Mouse (Mus musculus) stomach, postnatal 0 days (tissue): ENCODE measurements around the gene Hist1h2ak. TPM values are rescaled to one million over a fixed set of nuclear protein-coding genes. Genes with fewer than 3 reads are reported as not detected.
A peak's percentile ranks its signal among the peaks of the same experiment; 100 is the strongest.
"Not testable (repeated sequence)": the region's sequence is repeated elsewhere in the genome, so short reads cannot be mapped to it uniquely, and the experiment has no call there.

ENCODE experiments used
- ATAC-seq: fragments of 200-750 bp; cut with Nextera tagmentation; 2 replicates; pipeline ENCODE4 v1.8.0; 2017; ENCODE audit not compliant: low FRiP score, low TSS enrichment
- DNase-seq: peaks from one replicate; pipeline ENCODE4 v3.0.0-alpha.2; 2016; ENCODE audit warnings: low spot score
- H3K27ac ChIP-seq: fragments of 300-500 bp; sonication (generic); replicated peaks from 2 replicates; pipeline ENCODE4 v1.5.1; 2014; ENCODE audit warnings: mild to moderate bottlenecking, control low read depth
- H3K27me3 ChIP-seq: fragments of 300-500 bp; sonication (generic); 2 replicates; pipeline ENCODE4 v1.6.1; 2014; ENCODE audit warnings: low read length; ENCODE audit not compliant: control insufficient read depth, insufficient read depth
- H3K36me3 ChIP-seq: fragments of 300-500 bp; sonication (generic); 2 replicates; pipeline ENCODE4 v1.6.1; 2014; ENCODE audit warnings: low read length, mixed read lengths; ENCODE audit not compliant: control insufficient read depth, insufficient read depth
- H3K4me1 ChIP-seq: fragments of 300-500 bp; sonication (generic); replicated peaks from 2 replicates; pipeline ENCODE4 v1.6.1; 2014; ENCODE audit warnings: antibody characterized with exemption; ENCODE audit not compliant: control insufficient read depth, insufficient read depth
- H3K4me2 ChIP-seq: fragments of 300-500 bp; sonication (generic); replicated peaks from 2 replicates; pipeline ENCODE4 v1.6.1; 2014; ENCODE audit warnings: low read depth, mild to moderate bottlenecking, control low read depth, moderate library complexity
- H3K4me3 ChIP-seq: fragments of 300-500 bp; sonication (generic); 2 replicates; pipeline ENCODE4 v1.5.1; 2014; ENCODE audit warnings: low read depth, low read length, control low read depth
- H3K9ac ChIP-seq: fragments of 300-500 bp; sonication (generic); 2 replicates; pipeline ENCODE4 v1.6.1; 2014; ENCODE audit warnings: mild to moderate bottlenecking, low read length, control low read depth, mixed read lengths
- H3K9me3 ChIP-seq: fragments of 300-500 bp; sonication (generic); 2 replicates; pipeline ENCODE4 v1.6.1; 2016; ENCODE audit warnings: low read length; ENCODE audit not compliant: control insufficient read depth
- CTCF ChIP-seq: IDR thresholded peaks from 2 replicates; pipeline ENCODE4 v1.5.1; 2016; ENCODE audit warnings: antibody characterized with exemption, low read depth, mild to moderate bottlenecking, moderate library complexity
- EP300 ChIP-seq: optimal IDR thresholded peaks from 2 replicates; pipeline ENCODE3; 2016; ENCODE audit warnings: antibody characterized with exemption
- WGBS: fragments of 180-500 bp; shearing (Covaris S2); extraction: QIAGEN DNeasy Blood & Tissue Kit; methylation state at CpG from one replicate; pipeline ENCODE4 v1.1.7; 2014; 5-methylcytosine and 5-hydroxymethylcytosine counted together
- polyA plus RNA-seq: library from polyadenylated mRNA; unstranded; fragments of >200 nt; fragmentation: Nextera tagmentation; extraction: Ambion mirVana; gene quantifications from 2 replicates; pipeline ENCODE4 v1.2.1, GENCODE M21; 2015

Gene Hist1h2ak
- polyA plus RNA-seq, 1 experiment from 2014 or later, result 19.3 TPM

DNA sequence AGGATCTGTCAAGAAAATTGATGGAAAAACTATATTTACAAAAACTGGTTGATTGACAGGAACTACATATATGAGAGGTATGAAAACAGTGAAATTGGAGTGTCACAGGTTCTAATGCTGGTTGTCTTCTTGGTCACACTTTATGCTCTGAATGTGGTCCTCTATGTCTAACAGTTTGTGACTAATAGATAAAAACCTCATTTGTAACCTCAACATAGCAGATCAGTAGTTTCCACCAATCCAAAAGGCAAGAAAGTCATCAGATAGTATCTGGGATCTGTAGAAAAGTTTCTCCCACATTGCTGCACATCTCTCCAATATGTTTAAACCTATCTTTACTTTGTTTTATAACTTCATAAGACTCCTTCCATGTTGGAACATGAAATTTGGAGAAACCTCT is 2.2 kb downstream of the Hist1h2ak start:
- TF ChIP-seq CTCF (no peak), EP300 (no peak)
- Histone ChIP-seq H3K4me1 (no peaks in the 10 kb centered on the region), H3K9me3 (no peaks in the 10 kb centered on the region), H3K4me2 (no peak overlapping the region), H3K36me3 (no peaks in the 10 kb centered on the region), H3K27ac (no peak overlapping the region), H3K9ac (no peak overlapping the region), H3K4me3 (no peak overlapping the region), H3K27me3 (no peaks in the 10 kb centered on the region)
- ATAC-seq (no peak), DNase-seq (no peak)

GRCm38 (mm10) chr13:21750159-21751017 is 3.2 kb downstream of the Hist1h2ak start, which contains the start of gene Hist1h4k:
Hist1h4k (minus strand) TSS chr13:21750505.
- not testable (repeated sequence) for H3K36me3 ChIP-seq, H3K27me3 ChIP-seq, H3K9me3 ChIP-seq, H3K4me1 ChIP-seq
- H3K9ac ChIP-seq, result peak within 1 kb of the TSS; percentile 54
- WGBS, result 1% methylated on average over 46 of the region's 56 CpGs
- peak within 1 kb of the TSS; percentile 43 for H3K4me3 ChIP-seq
- H3K27ac ChIP-seq, result peak within 1 kb of the TSS; percentile 65
- ATAC-seq (peak; percentile 85), DNase-seq (peak; percentile 85)
- H3K4me2 ChIP-seq, result peak within 1 kb of the TSS; percentile 55

DNA sequence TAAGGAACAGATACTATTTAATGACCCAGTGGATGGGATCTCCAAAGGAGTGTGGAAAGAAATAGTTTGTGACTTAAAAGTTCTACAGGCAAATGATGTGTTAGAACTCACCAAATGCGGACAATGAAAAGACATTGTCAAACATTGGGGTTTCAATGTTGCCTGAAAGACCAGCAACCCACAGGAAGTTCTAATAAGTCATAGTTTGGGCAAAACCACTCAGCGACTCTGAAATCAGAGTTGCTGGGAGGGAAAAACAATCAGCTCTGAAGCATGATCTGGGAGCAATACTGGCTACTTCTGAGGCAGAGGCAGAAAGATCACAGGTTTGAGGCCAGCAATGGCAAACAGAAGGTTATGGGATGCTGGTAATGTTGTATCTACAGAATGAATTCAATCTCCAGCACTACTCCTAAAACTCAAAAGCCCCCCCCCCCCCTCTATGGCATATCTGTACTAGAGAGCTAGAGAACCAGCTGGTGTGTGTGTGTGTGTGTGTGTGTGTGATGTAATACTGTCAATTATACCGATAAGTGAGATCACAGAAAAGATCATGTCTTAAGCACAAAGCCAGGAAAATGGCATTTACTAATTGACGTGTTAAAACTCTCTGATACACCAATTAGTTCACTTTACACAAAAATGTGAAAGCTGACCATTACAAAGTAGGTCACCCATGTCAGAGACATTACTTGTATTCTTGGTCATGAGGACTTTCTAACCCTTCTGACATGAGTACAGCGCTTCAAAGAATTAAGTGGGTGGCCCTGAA is 4.1 kb downstream of the Hist1h2ak start:
- no peak for ATAC-seq
- no peaks in the 10 kb centered on the region for H3K9me3 ChIP-seq
- H3K36me3 ChIP-seq, result no peaks in the 10 kb centered on the region
- TF ChIP-seq CTCF (no peak), EP300 (no peak)
- peak overlapping the region; percentile 55 for H3K4me2 ChIP-seq
- no peak for DNase-seq
- H3K9ac ChIP-seq, result peak overlapping the region; percentile 54
- 4% methylated on average over 5 of the region's 5 CpGs for WGBS
- H3K4me1 ChIP-seq, result no peaks in the 10 kb centered on the region
- H3K27me3 ChIP-seq, result no peaks in the 10 kb centered on the region
- H3K27ac ChIP-seq, result peak overlapping the region; percentile 13; the same call in 1 of the 2 replicates
- peak overlapping the region; percentile 43 for H3K4me3 ChIP-seq

- no peak overlapping the region for H3K9ac ChIP-seq
- ATAC-seq (no peak), DNase-seq (no peak)
- H3K4me1 ChIP-seq, result no peaks in the 10 kb centered on the region
- H3K9me3 ChIP-seq, result no peaks in the 10 kb centered on the region
- no peak overlapping the region for H3K27ac ChIP-seq
- H3K4me2 ChIP-seq, result no peak overlapping the region
- no peak for TF ChIP-seq CTCF
- TF ChIP-seq EP300, result no peak
- WGBS, result 34% methylated on average over 1 of the region's 1 CpGs
- H3K4me3 ChIP-seq, result no peak overlapping the region
- no peaks in the 10 kb centered on the region for H3K36me3 ChIP-seq
- H3K27me3 ChIP-seq, result no peaks in the 10 kb centered on the region
Measured at GRCm38 (mm10) chr13:21745006-21745405, 8.6 kb downstream of the Hist1h2ak start.

GRCm38 (mm10) chr13:21734906-21735767 is 18.5 kb downstream of the Hist1h2ak start, which contains the start of gene Hist1h4j:
Hist1h4j (plus strand) TSS chr13:21735064.
- H3K4me3 ChIP-seq, result peak within 1 kb of the TSS; percentile 43
- peak within 1 kb of the TSS; percentile 56 for H3K4me2 ChIP-seq
- H3K9ac ChIP-seq, result peak within 1 kb of the TSS; percentile 57
- not testable (repeated sequence) for H3K36me3 ChIP-seq, H3K9me3 ChIP-seq, H3K27me3 ChIP-seq, H3K4me1 ChIP-seq
- DNase-seq, result peak; percentile 84
- ATAC-seq, result peak; percentile 89
- WGBS, result under 1% methylated on average over 39 of the region's 56 CpGs
- H3K27ac ChIP-seq, result peak within 1 kb of the TSS; percentile 86
